Mouse (Mus musculus): ENCODE measurements around the gene Prkn.

- TF ChIP-seq GATA1 (IDR thresholded peaks at IDR 0.05; ENCODE audit: borderline replicate concordance, low read length) (no peak), FLI1 (IDR thresholded peaks at IDR 0.05; ENCODE audit: low read length) (no peak)
These were observed 1109.5 kb downstream of the Prkn start for GRCm38 (mm10) chr17:11949551-11950197.
